Mouse (Mus musculus) MEL (cell line): Measurements from ENCODE around the gene Per3. TPM values are rescaled to one million over a fixed set of nuclear protein-coding genes. Genes with fewer than 3 reads are reported as not detected.

Source experiments
- DNase-seq: peaks from one replicate; pipeline ENCODE4 v3.0.0; 2011; ENCODE audit warnings: low read depth, low spot score
- H3K27ac ChIP-seq: 2 replicates; pipeline ENCODE4 v1.5.1; 2012; ENCODE audit warnings: low read depth, mild to moderate bottlenecking, control low read depth, low read length, moderate library complexity; ENCODE audit not compliant: control insufficient read depth
- H3K27me3 ChIP-seq, 2 experiments: fragments of 150-350 bp in 1 of 2; sonication (generic) in 1 of 2; 2 replicates each; pipeline ENCODE4 v1.6.1; 2012; ENCODE audit warnings: low read length in 2 of 2, mild to moderate bottlenecking in 2 of 2, improper control_type of control experiment in 1 of 2, moderate library complexity in 1 of 2; ENCODE audit not compliant: insufficient read depth in 2 of 2, control insufficient read depth in 1 of 2
- H3K36me3 ChIP-seq, 2 experiments: 2 replicates each; pipeline ENCODE4 v1.6.1; 2012 to 2014; ENCODE audit warnings: low read length in 2 of 2, improper control_type of control experiment in 1 of 2, inconsistent platforms in 1 of 2, mild to moderate bottlenecking in 1 of 2; ENCODE audit not compliant: insufficient read depth in 2 of 2, control insufficient read depth in 1 of 2
- H3K4me1 ChIP-seq, 2 experiments: fragments of 150-350 bp in 1 of 2; sonication (generic) in 1 of 2; 2 replicates each; pipeline ENCODE4 v1.6.1; 2012; ENCODE audit warnings: low read length in 2 of 2, improper control_type of control experiment in 1 of 2, mild to moderate bottlenecking in 1 of 2; ENCODE audit not compliant: insufficient read depth in 2 of 2, control insufficient read depth in 1 of 2
- H3K4me3 ChIP-seq, 2 experiments: fragments of 150-350 bp in 1 of 2; sonication (generic) in 1 of 2; 2 replicates each; pipeline ENCODE4 v1.5.1; 2012; ENCODE audit warnings: low read depth in 2 of 2, low read length in 2 of 2, mild to moderate bottlenecking in 2 of 2, moderate library complexity in 2 of 2, control low read depth in 1 of 2, improper control_type of control experiment in 1 of 2; ENCODE audit not compliant: control insufficient read depth in 1 of 2, insufficient read depth in 1 of 2
- H3K79me2 ChIP-seq: 2 replicates; pipeline ENCODE4 v1.6.1; 2012; ENCODE audit warnings: mild to moderate bottlenecking, low read length, moderate library complexity; ENCODE audit not compliant: control insufficient read depth, poor library complexity, insufficient read depth
- H3K9ac ChIP-seq: 2 replicates; pipeline ENCODE4 v1.6.1; 2012; ENCODE audit warnings: low read depth, mild to moderate bottlenecking, control low read depth, low read length, moderate library complexity; ENCODE audit not compliant: control insufficient read depth, poor library complexity, severe bottlenecking
- H3K9me3 ChIP-seq: fragments of 150-350 bp; sonication (generic); replicated peaks from 2 replicates; pipeline ENCODE4 v1.6.1; 2012; ENCODE audit warnings: mild to moderate bottlenecking, low read length, improper control_type of control experiment, moderate library complexity; ENCODE audit not compliant: insufficient read depth
- BHLHE40 ChIP-seq: IDR thresholded peaks from 2 replicates; pipeline ENCODE4 v1.6.1; 2012; ENCODE audit warnings: low read depth, mild to moderate bottlenecking, inconsistent platforms, low read length, improper control_type of control experiment, borderline replicate concordance
- CHD1 ChIP-seq: IDR thresholded peaks from 2 replicates; pipeline ENCODE4 v1.6.1; 2012; ENCODE audit warnings: low read depth, mild to moderate bottlenecking, inconsistent platforms, low read length, improper control_type of control experiment
- CHD2 ChIP-seq: IDR thresholded peaks from 2 replicates; pipeline ENCODE4 v1.6.1; 2011; ENCODE audit warnings: low read length, improper control_type of control experiment
- CTCF ChIP-seq, 3 experiments: IDR thresholded peaks in 2 of 3; conservative IDR thresholded peaks in 1 of 3; 2 replicates each; pipeline ENCODE4 v1.5.1; 2011 to 2012; ENCODE audit warnings: low read length in 3 of 3, low read depth in 2 of 3, mild to moderate bottlenecking in 2 of 3, improper control_type of control experiment in 1 of 3, inconsistent platforms in 1 of 3, mixed read lengths in 1 of 3, moderate library complexity in 1 of 3; ENCODE audit not compliant: control insufficient read depth in 1 of 3, insufficient read depth in 1 of 3, poor library complexity in 1 of 3, severe bottlenecking in 1 of 3
- E2F4 ChIP-seq: IDR thresholded peaks from 2 replicates; pipeline ENCODE4 v1.6.1; 2011; ENCODE audit warnings: low read depth, low read length, improper control_type of control experiment, borderline replicate concordance
- GABPA ChIP-seq: IDR thresholded peaks from 2 replicates; pipeline ENCODE4 v1.6.1; 2012; ENCODE audit warnings: low read depth, mild to moderate bottlenecking, inconsistent platforms, low read length, improper control_type of control experiment, moderate library complexity
- HCFC1 ChIP-seq: IDR thresholded peaks from 2 replicates; pipeline ENCODE4 v1.6.1; 2012; ENCODE audit warnings: low read depth, mild to moderate bottlenecking, inconsistent platforms, low read length, improper control_type of control experiment, moderate library complexity
- MYB ChIP-seq: IDR thresholded peaks from 2 replicates; pipeline ENCODE4 v1.6.1; 2011; ENCODE audit warnings: mild to moderate bottlenecking, low read depth, low read length, improper control_type of control experiment
- MYC ChIP-seq: IDR thresholded peaks from 2 replicates; pipeline ENCODE4 v1.6.1; 2011; ENCODE audit warnings: low read depth, mild to moderate bottlenecking, low read length, improper control_type of control experiment, moderate library complexity
- POLR2A ChIP-seq, 2 experiments: IDR thresholded peaks; 2 replicates each; pipeline ENCODE4 v1.6.1; 2011 to 2012; ENCODE audit warnings: low read length in 2 of 2, mild to moderate bottlenecking in 2 of 2, control low read depth in 1 of 2, improper control_type of control experiment in 1 of 2, low read depth in 1 of 2, moderate library complexity in 1 of 2; ENCODE audit not compliant: control insufficient read depth in 1 of 2, insufficient read depth in 1 of 2, poor library complexity in 1 of 2
- POLR2AphosphoS5 ChIP-seq: IDR thresholded peaks from 2 replicates; pipeline ENCODE4 v1.6.1; 2012; ENCODE audit warnings: low read depth, borderline replicate concordance, mild to moderate bottlenecking, inconsistent platforms, low read length, moderate library complexity, mixed read lengths
- RCOR1 ChIP-seq: IDR thresholded peaks from 2 replicates; pipeline ENCODE4 v1.6.1; 2012; ENCODE audit warnings: low read depth, mild to moderate bottlenecking, inconsistent platforms, low read length, improper control_type of control experiment
- SIN3A ChIP-seq: IDR thresholded peaks from 2 replicates; pipeline ENCODE4 v1.6.1; 2012; ENCODE audit warnings: low read length, improper control_type of control experiment, inconsistent platforms
- TAL1 ChIP-seq: IDR thresholded peaks from 2 replicates; pipeline ENCODE4 v1.6.1; 2012; ENCODE audit warnings: mild to moderate bottlenecking, inconsistent platforms, low read length, moderate library complexity, mixed read lengths
- TBP ChIP-seq: IDR thresholded peaks from 2 replicates; pipeline ENCODE4 v1.8.0; 2011; ENCODE audit warnings: low read depth, low read length, improper control_type of control experiment
- TCF12 ChIP-seq: IDR thresholded peaks from 2 replicates; pipeline ENCODE4 v1.6.1; 2014; ENCODE audit warnings: low read depth, mild to moderate bottlenecking, inconsistent platforms, low read length, improper control_type of control experiment, moderate library complexity
- UBTF ChIP-seq: IDR thresholded peaks from 2 replicates; pipeline ENCODE4 v1.6.1; 2012; ENCODE audit warnings: low read depth, mild to moderate bottlenecking, inconsistent platforms, low read length, improper control_type of control experiment, moderate library complexity, borderline replicate concordance; ENCODE audit not compliant: insufficient read depth
- USF2 ChIP-seq, 2 experiments: IDR thresholded peaks; 2 replicates each; pipeline ENCODE4 v1.6.1; 2011 to 2012; ENCODE audit warnings: improper control_type of control experiment in 2 of 2, low read length in 2 of 2, borderline replicate concordance in 1 of 2, inconsistent platforms in 1 of 2, low read depth in 1 of 2, mild to moderate bottlenecking in 1 of 2; ENCODE audit not compliant: insufficient read depth in 1 of 2
- ZNF384 ChIP-seq: IDR thresholded peaks from 2 replicates; pipeline ENCODE4 v1.6.1; 2012; ENCODE audit warnings: low read depth, mild to moderate bottlenecking, inconsistent platforms, low read length, improper control_type of control experiment
- polyA plus RNA-seq, 2 experiments: library from polyadenylated mRNA; stranded (reverse) in 1 of 2; unstranded in 1 of 2; fragments of >175 nt in 1 of 2; fragments of >200 nt in 1 of 2; gene quantifications; 2 replicates each; pipeline versions ENCODE4 v1.2.1 to v1.2.4; 2012; ENCODE audit warnings: low replicate concordance in 2 of 2, low read depth in 1 of 2; ENCODE audit not compliant: insufficient read length in 2 of 2, insufficient read depth in 1 of 2, missing spikeins in 1 of 2
- total RNA-seq: library from RNA; depleted of rRNA; stranded (reverse); fragments of 300-350 nt; gene quantifications from 2 replicates; pipeline ENCODE4 v1.2.3, GENCODE M21; 2012

Gene Per3
- total and polyA plus RNA-seq, 3 experiments: 3.1 to 4.5 TPM; not detected in 1

- no peak overlapping the region for H3K4me3 ChIP-seq
- no peak overlapping the region for H3K27ac ChIP-seq
- peaks cover 0 to 2% of the 10 kb centered on the region in 2 experiments; a peak in 1 of 4 replicates for H3K27me3 ChIP-seq
- H3K9me3 ChIP-seq: no peaks in the 10 kb centered on the region
- peaks cover 0 to 7% of the 10 kb centered on the region in 2 experiments; a peak in 1 of 4 replicates for H3K4me1 ChIP-seq
- DNase-seq: no peak
- H3K79me2 ChIP-seq: peaks cover 14% of the 10 kb centered on the region
- no peak overlapping the region for H3K9ac ChIP-seq
- TF ChIP-seq TCF12 (no peak), POLR2AphosphoS5 (no peak), BHLHE40 (no peak), MYC (no peak), HCFC1 (no peak), CHD2 (no peak)
- TF ChIP-seq, all 39 proteins: peak for 0
- peaks cover 3 to 6% of the 10 kb centered on the region in 2 experiments; a peak in 3 of 4 replicates for H3K36me3 ChIP-seq
Observed at GRCm38 (mm10) chr4:151059566-151059965, 15.1 kb upstream of the Per3 start.

- no peak for DNase-seq
- no peak overlapping the region for H3K27ac ChIP-seq
- H3K9ac ChIP-seq: no peak overlapping the region
Observed at GRCm38 (mm10) chr4:151058634-151059033, 14.2 kb upstream of the Per3 start.

More at GRCm38 (mm10) chr4:151058634-151059033, 14.2 kb upstream of the Per3 start:
- Histone ChIP-seq H3K79me2 (peaks cover 15% of the 10 kb centered on the region), H3K27me3 (no peaks in the 10 kb centered on the region), H3K36me3 (peaks cover 3 to 6% of the 10 kb centered on the region in 2 experiments; a peak in 3 of 4 replicates), H3K4me3 (no peak overlapping the region), H3K9me3 (no peaks in the 10 kb centered on the region), H3K4me1 (peaks cover 0 to 7% of the 10 kb centered on the region in 2 experiments; a peak in 1 of 4 replicates)
- TF ChIP-seq ZNF384 (no peak), E2F4 (no peak), SIN3A (no peak), CTCF (IDR thresholded peaks at IDR 0.05 in 2 of 3, conservative IDR thresholded peaks at IDR 0.05 in 1 of 3; ENCODE audit: control insufficient read depth in 1 of 3, insufficient read depth in 1 of 3, low read depth in 2 of 3, low read length in 3 of 3, poor library complexity in 1 of 3, severe bottlenecking in 1 of 3) (no peak), GABPA (no peak), POLR2A (IDR thresholded peaks at IDR 0.05; ENCODE audit: control insufficient read depth in 1 of 2, insufficient read depth in 1 of 2, low read depth in 1 of 2, low read length in 2 of 2, poor library complexity in 1 of 2) (no peak), HCFC1 (no peak), CHD2 (no peak), CHD1 (no peak), RCOR1 (no peak), TAL1 (no peak), MYB (no peak), TBP (no peak), UBTF (no peak), USF2 (IDR thresholded peaks at IDR 0.05; ENCODE audit: borderline replicate concordance in 1 of 2, insufficient read depth in 1 of 2, low read depth in 1 of 2, low read length in 2 of 2) (no peak)
